Mouse (Mus musculus) adrenal gland, postnatal 4 days (tissue): Measurements from ENCODE around the gene Isoc2a. TPM values are rescaled to one million over a fixed set of nuclear protein-coding genes. Genes with fewer than 3 reads are reported as not detected.
"Not testable (repeated sequence)": the region's sequence is repeated elsewhere in the genome, so short reads cannot be mapped to it uniquely, and the experiment has no call there.

Source experiments
- DNase-seq, 2 experiments: peaks; one replicate each; pipeline ENCODE4 v3.0.0; 2021 to 2022; ENCODE audit warnings: low spot score in 2 of 2, mixed read lengths in 2 of 2
- long read RNA-seq, 2 experiments: library from polyadenylated mRNA; stranded (forward); transcript quantifications; one replicate each; pipeline ENCODE4 v2.0.0; 2021
- total RNA-seq, 2 experiments: library from RNA; stranded (reverse); gene quantifications; 2 replicates each; pipeline ENCODE4 v1.2.3; 2021

Isoc2a gene
- total RNA-seq, result 10 to 100 TPM; 22.6 to 22.8 TPM
- long read RNA-seq, experiment 1, partial matches to known transcripts, result 0 of 3 reads
- long read RNA-seq, experiment 1, other reads (novel, unspliced or antisense), result 3 of 3 reads
- long read RNA-seq, experiment 2, partial matches to known transcripts, result 8 of 10 reads
- long read RNA-seq, experiment 2, other reads (novel, unspliced or antisense), result 2 of 10 reads

DNA sequence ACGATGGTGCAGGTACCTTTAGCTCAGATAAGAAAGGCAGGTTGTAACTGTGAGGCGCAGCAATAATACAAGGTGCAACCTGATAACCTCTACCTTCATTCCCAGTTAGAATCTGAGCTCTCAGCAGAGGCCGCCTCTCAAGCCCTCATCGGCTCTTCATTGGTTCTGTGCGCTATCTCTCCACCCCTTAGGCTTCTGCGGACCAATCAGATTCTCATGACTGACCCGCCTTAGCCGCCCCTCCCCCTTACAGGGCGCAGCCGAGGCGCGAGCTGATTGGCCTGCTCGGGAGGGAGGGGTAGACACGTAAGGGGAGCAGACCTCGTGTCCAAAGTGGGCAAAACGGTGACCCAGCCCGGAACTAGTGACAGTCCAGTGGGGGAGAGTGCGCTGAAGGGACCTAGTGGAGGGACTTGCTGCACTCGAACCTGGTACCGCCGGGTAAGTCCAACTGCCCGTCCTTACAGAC is at the start of gene Isoc2a:
Isoc2a (plus strand) TSS at position 401 of the 469 bp plus-strand sequence.
- peak; percentile 58 to 81 for DNase-seq

DNA sequence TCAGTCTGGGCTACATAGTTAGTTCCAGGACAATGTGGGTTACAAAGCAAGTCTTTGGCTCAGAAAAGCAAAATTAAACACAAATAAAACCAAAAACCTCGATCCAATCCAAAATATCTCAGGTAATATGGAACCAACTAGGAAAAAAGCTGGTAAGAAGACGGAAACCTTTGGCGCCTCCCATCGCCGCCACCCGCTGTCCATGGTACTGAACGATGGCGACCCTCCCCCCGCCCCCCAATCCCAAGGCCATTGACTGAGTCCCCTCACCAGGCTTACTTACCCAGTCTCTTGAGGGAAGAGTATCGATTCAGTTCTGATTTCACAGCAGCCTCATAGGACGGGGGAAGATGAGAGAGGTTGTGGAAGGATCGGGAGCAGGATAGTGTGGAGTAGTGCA is 46.5 kb upstream of the Isoc2a start:
- no peak for DNase-seq

DNA sequence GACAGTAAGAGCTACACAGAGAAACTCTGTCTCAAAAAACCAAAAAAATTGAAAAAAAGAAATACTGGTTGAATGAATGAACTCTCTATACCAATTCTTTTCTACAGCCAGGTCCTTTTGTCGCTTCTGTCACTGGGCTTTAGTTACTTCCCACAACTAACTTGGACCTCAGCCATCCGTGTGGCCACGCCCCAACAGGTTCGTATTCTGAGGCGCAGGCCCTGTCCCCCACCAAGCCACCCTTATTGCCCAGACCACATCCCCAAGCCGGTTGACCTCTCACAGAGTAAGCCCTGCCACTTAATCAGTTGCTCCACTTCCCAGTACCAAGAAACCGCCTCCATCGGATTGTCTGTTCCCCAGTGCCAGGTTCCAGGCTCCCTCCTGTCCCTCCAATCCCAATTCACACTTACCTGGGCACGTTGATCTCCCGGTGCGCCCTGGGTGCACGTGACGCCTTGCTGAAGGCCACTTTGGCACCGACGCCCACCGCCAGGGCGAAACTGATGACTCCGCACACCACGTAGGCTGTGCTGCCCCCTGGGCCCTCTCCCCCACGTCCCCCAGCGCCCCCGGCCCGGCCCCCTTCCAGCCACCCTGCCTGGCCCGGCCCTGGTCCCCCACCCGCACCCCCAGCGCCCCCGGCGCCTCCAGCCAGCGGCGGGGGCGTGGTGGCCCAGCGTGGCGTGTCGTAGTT is 41.2 kb upstream of the Isoc2a start:
- DNase-seq, result no peak

DNA sequence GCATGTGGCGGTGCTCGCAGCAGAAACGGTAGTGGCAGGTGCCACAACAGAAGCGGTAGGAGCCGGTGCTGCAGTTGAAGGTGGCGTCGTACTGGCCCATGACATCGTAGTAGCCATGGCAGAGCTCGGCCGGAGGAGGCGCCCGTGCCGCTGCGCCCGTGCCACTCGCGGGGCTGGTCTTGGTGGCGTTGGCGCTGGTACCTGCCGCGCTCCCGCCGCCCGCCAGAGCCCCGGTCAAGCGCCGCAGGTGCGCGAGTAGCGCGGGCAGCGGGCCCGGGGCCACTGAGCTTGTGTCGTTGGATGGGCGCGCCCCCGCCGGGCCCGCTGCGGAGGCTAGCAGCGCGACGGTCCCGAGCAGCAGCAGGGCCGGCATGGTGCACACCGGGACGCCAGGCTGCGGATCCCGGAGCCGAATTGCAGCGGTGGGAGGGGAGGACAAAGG is 40.6 kb upstream of the Isoc2a start:
- peak in 1 of 2 experiments; percentile 51 for DNase-seq

DNA sequence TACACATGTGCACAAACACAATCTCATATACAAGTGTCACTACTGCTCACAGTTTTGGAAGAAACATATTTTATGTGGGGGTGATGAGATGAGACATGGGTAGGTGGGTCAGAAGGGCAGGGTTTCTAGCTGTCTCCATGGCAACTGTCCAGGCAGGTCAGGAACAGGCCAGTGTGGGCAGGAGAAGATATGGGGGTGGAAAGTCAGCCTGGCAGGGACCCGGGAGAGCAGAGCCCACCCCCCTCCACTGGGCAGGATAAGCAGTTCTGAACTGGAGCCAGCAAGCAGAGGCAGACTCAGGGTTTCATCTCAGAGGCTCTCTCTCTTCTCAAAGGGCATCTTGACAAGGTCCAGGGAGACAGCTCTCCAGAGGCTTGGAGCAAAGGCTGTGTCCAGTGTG is 39.3 kb upstream of the Isoc2a start:
- DNase-seq, result no peak

DNA sequence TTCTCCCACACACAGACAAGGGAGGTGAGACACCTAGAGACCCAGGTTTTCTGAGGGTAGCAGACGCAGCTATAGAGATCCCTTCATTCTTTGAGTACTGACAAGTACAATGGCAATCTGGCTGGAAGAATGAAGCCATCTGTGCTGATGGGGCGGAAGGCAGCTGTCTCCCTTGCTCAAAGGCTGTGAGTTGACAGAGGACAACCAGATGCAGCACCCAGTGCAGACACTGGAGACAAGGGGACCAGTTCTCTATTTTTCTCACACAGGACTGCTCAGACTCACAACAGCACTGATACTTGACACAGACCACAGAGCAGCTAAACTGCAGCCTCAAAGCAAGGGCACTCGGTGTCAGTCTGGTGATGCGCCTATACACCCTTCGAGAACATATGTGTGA is 34.9 kb upstream of the Isoc2a start:
- DNase-seq, result no peak

DNA sequence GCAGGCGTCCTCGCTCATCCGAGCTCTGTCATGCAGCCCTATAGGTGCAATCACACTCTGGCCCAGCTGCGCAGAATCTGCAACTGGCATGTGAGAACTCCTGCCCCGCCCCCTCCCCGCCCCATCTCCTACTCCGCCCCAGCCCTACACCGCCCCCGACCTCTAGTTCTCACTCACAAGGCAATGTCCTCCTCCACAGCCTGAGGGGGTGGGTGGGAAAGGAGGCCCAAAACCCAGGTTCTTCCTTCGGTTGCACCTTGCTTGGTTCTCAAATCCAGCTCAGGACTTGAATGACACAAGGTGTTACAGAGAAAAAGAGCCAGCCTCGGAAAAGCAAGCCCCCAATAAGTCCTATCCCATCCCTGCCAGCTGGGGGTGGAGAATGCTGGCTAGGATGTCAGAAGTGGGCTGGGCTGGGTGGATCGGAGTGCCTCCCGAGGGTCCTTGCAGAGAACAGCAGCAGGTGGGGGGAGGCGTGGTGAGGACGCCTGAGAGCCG is 34.3 kb upstream of the Isoc2a start:
- DNase-seq, result no peak

DNA sequence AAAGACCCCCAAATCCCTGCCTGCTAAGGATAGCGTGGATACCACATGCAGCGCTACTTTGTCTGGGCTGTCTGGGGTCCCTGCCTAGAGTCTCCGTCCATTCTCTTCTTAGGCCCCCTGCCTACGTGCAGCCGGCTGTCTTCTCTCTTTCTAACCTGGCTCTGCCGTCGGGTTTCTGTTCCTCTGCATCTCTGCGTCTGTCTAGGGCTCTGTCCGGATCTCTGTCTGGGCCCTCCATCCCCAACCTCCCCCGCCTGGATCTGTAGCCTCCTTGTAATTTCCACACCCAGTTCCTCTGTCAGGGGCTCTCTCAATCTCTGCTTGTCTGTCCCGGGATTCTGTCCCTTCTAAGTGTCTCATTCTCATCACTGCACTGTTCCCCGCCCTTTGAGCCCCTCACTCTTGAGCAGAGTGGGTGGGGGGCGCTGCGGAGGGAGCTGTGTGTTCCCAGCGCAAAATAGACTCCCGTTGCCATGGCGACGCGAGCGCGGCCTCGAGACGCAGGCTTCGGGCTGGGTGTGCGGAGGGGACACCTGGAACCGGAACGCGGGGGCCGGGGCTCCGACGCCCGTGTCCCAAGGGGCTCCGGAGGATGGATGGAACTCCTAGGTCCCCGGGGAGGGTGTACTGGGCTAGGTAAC is 33.2 kb upstream of the Isoc2a start:
- no peak for DNase-seq

DNA sequence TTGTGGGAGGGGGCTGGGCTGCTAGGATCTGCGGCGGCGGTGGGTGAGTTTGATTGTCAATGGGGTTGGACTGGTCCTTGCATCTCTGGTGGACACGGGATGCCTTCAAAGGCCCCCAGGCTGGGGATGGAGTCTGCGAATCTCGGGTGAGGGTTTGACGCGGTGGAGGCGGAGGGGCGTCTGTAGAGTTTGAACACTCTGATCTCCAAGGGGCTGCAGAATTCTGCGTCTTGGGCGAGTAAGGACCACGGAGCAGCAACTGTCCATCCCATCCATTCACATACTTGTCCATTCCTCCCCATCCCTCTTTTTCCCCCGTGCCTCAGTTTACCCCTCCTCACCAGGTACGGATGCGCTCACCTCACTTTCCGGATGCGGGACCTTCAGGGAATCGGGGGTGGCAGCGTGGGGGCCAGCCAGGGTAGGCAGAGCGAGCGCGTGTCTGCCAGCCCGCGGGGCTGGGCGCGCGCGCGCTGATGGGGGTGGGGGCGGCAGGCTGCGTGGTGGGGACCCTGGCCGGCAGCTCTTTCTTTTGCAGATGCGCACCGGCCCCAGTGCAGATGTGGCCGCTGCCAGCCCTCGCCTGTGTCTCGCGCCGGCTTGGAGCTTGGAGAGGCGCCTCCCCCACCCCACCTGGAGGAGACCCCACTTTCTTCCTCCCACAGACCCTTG is 32.6 kb upstream of the Isoc2a start, which contains the start of gene Shisa7:
Shisa7 (minus strand) TSS at position 452 of the 672 bp plus-strand sequence.
- no peak for DNase-seq

DNA sequence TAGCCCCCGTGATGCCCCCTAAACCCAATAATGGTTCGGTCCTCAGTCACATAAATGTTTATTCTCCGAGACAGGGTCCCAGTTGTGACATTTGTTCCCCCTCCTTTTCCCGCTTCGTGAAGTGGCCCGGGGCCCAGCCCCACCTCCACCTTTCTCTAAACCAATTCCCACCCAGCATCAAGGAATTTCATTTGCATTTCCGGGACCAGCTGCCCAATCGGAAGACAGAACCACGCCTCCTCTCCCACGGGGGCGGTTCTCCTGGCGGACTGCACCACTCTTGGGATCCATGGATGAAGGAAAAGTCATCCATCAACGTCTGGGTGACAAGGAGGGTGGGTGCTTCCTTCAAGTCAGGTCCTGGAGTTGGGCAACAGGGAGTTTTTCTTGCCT is 32.0 kb upstream of the Isoc2a start:
- peak in 1 of 2 experiments; percentile 40 for DNase-seq

DNA sequence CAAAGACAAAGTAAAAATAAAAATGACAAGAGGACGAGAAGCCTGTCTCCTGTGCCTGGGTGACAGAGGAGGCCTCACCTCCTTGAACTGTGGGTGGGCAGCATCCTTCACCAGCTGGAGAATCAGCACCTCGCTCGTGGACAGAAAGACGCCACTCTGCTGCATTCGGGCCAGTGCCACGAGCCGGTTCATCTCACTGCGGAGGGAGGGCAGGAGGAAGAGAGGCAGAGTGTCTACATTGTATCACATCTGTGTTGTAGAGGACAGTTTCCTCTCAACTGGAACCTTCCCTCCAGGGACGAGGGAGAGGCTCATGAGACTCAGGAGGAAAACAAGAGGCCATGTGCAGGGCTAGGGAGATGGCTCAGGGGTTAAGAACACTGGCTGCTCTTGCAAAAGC is 27.6 kb upstream of the Isoc2a start:
- no peak for DNase-seq

DNA sequence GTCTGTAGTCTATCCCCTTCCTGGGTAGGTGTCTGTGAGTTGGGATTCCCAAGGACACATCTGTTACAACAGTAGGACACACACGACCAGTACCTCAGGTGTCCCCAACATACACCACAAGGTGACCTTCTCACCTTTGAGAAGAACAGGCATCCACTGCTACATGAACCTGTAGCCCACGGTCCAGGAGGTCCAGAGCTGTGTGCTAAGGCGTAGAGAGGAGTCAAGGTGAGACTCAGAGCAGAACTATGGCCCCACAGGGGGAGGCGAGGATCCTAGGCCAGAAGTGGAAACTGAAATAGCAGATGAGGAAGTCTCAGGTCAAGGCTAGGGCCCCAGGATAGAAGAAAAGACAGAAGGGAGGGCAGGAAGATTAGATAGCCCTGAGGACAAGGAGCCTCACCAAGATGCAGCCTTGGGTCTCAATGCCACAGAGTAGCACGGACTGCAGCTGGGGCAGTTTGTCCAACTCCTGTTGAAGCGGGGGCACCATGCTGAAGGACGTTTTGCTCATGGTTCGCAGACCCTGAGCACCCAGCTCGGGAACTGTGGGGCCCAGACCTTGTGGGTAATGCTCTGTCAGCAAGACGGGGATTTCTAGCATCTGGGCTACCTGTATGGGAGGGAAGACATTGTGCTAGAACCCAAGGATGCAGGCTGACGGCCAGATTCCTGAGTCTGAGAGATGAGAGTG is 26.2 kb upstream of the Isoc2a start:
- DNase-seq, result no peak

DNA sequence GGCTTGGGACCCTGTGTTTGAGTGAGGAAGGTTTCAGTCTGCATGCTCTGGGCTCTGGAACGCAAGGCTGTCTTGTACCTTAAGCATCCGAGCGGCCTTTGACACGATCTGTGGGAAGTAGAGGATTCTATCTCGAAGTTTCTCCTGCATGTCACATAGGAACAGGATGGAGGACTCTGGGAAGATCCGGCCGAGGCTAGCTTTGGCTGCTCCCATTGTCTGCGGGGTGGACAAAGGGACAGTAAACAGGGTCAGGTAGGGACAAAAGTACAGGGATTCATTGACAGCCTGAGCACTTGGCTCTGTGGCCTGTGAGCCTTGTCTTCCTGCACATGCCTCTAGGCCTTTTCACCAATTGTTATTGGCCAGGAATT is 25.7 kb upstream of the Isoc2a start:
- DNase-seq, result no peak

DNA sequence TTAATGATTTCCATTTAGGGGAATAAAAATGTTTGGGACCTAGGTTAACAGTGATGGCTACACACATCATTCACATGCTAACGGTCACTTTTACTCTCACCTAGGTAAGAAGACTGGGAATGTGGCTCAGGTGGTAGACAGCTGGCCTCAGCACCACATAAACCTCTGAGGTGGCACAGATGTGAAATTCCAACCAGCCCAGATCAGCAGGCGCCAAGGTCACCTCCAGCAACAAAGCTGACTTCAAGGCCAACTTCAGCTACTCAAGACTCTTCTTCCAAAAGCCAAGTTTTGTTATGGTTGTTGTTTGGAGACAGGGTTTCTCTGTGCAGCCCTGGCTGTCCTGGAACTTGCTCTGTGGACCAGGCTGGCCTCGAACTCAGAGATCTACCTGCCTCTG is 23.3 kb upstream of the Isoc2a start:
- no peak for DNase-seq

DNA sequence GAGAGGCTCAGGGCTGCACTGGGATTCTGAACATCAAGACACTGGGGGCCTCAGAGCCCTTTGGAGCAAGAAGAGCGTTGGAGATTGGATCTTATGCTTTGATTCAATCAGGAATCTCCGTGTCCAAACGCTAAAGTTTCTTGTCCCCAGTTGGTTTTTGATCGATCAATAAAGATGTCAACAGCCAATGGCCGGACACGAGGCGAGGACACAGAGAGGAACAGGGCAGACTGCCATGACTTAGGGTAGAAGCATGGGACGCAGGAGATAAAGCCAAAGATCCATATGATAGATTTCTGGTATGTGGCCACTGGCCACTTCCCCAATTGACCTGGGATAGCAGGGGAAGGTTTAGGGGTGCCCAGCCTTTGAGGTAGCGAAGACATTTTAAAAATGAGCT is 20.4 kb upstream of the Isoc2a start:
- no peak for DNase-seq

DNA sequence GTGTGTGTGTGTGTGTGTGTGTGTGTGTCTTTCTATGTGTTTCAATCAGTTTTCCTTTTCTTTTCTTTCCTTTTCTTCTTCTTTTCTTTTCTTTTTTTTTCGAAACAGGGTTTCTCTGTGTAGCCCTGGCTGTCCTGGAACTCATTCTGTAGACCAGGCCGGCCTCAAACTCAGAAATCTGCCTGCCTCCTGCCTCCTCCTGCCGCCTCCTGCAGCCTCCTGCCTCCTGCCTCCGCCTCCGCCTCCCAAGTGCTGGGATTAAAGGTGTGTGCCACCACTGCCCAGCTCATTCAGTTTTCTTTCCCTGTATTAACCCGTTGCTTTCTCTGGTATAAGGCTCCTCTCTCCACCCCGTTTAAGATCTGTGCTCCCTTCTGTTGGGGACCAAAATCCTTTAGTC is 19.6 kb upstream of the Isoc2a start:
- DNase-seq, result no peak

DNA sequence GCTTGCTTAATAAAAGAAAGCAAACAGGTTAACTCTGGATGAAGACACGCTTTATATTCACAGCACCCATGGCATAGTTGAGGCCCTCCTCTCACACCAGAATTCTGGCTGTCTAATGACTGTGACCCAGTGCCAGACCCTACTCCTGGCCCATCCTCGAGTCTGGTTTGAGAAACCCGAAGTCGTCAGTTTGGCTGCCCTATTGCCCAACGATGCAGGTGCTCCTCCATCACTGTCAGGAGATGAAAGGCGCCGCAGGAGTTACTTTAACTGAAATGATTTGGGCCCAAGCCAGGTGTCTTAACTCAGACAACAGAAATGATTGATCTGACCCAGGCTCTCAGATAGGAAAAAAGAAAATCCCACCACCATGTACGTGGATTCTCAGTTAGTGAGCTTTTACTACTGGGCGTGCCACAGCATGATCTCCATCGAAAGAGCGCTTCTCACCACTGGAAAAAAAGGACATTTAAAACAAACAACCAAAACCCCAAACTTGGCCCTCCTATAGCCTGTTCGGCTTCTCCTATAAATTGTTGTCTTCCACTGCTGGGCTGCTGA is 17.5 kb upstream of the Isoc2a start:
- no peak for DNase-seq

DNA sequence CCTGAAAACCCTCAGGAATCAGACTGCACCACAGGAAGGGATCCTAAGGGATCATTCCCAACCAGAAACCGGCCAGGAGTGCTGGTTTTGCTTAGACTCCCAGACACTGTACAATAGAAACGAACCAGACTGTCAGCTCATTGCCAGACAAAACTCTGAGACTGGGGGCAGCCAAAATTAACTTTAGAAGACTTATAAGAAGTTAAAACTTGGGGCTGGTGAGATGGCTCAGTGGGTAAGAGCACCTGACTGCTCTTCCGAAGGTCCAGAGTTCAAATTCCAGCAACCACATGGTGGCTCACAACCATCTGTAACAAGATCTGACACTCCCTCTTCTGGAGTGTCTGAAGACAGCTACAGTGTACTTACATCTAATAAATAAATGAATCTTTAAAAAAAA is 16.0 kb upstream of the Isoc2a start:
- DNase-seq, result not testable (repeated sequence)

DNA sequence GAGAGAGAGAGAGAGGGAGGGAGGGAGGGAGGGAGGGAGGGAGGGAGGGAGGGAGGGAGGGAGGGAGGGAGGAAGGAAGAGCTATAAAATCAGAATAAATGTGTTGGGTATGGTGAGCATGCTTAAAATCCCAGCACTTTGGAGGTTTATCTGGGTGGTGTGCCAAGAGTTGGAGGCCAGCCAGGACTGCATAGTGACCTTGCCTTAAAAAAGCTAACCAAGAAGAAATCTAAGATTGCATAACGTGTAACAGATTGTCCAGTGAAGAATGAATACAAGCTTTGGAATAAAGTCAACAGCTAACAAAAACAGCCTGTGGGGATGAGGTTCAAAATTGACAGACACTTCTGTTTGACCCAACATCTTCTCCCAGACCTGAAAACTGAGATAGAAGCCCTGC is 13.9 kb upstream of the Isoc2a start:
- DNase-seq, result peak in 1 of 2 experiments; percentile 72

DNA sequence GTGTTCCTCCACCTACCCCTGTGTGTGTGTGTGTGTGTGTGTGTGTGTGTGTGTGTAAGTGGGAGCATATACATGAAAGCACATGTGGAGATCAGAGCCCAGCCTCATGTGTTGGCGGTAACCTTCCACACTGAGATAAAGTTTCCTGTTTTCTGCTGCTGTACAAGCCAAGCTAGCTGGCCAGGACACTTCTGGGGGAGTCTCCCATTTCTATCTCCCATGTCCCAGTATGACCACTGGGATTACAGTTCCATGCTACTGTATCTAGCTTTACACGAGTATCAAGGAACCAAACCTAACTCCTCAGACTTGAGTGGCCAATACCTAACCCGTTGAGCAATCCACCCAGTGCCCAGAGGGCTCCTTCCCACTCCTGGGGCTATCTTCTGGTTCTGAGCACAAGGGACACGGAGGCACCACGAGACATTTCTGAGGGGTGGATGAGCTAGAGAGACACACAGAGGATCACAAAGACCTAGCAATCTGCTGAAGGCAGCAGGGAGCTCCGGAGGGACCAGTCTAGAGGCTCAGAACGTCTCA is 13.3 kb upstream of the Isoc2a start:
- DNase-seq, result no peak
